Mouse (Mus musculus) midbrain, embryonic 13.5 days (tissue): ENCODE data around the gene Mab21l3. TPM values are rescaled to one million over a fixed set of nuclear protein-coding genes. Genes with fewer than 3 reads are reported as not detected.
A peak's percentile ranks its signal among the peaks of the same experiment; 100 is the strongest.

Experiments
- ATAC-seq: fragments of 200-750 bp; cut with Nextera tagmentation; 2 replicates; pipeline ENCODE4 v1.8.0; 2017; ENCODE audit warnings: mild to moderate bottlenecking, moderate TSS enrichment, moderate library complexity
- H3K27ac ChIP-seq: fragments of 300-500 bp; sonication (generic); 2 replicates; pipeline ENCODE4 v1.5.1; 2015; ENCODE audit warnings: inconsistent platforms, mild to moderate bottlenecking, moderate library complexity
- H3K27me3 ChIP-seq: fragments of 300-500 bp; sonication (generic); 2 replicates; pipeline ENCODE4 v1.6.1; 2015; ENCODE audit warnings: mild to moderate bottlenecking, inconsistent platforms
- H3K36me3 ChIP-seq: fragments of 300-500 bp; sonication (generic); 2 replicates; pipeline ENCODE4 v1.6.1; 2015; ENCODE audit warnings: mild to moderate bottlenecking, inconsistent platforms
- H3K4me1 ChIP-seq: fragments of 300-500 bp; sonication (generic); replicated peaks from 2 replicates; pipeline ENCODE4 v1.6.1; 2015; ENCODE audit warnings: inconsistent platforms
- H3K4me2 ChIP-seq: fragments of 300-500 bp; sonication (generic); replicated peaks from 2 replicates; pipeline ENCODE4 v1.6.1; 2015; ENCODE audit warnings: moderate library complexity, mild to moderate bottlenecking, inconsistent platforms
- H3K4me3 ChIP-seq: fragments of 300-500 bp; sonication (generic); replicated peaks from 2 replicates; pipeline ENCODE4 v1.5.1; 2015; ENCODE audit warnings: mild to moderate bottlenecking, inconsistent platforms
- H3K9ac ChIP-seq: fragments of 300-500 bp; sonication (generic); replicated peaks from 2 replicates; pipeline ENCODE4 v1.6.1; 2015; ENCODE audit warnings: mild to moderate bottlenecking, inconsistent platforms
- H3K9me3 ChIP-seq: fragments of 300-500 bp; sonication (generic); 2 replicates; pipeline ENCODE4 v1.6.1; 2016; ENCODE audit warnings: mild to moderate bottlenecking, inconsistent platforms
- WGBS: fragments of 180-500 bp; shearing (Covaris S2); methylation state at CpG from one replicate; pipeline ENCODE4 v1.1.7; 2015; 5-methylcytosine and 5-hydroxymethylcytosine counted together
- polyA plus RNA-seq: library from polyadenylated mRNA; unstranded; fragments of >200 nt; fragmentation: Nextera tagmentation; extraction: Ambion mirVana; gene quantifications from 2 replicates; pipeline ENCODE4 v1.2.1, GENCODE M21; 2015

Gene Mab21l3
- polyA plus RNA-seq, 1 experiment from 2014 or later, result 0.35 TPM

DNA sequence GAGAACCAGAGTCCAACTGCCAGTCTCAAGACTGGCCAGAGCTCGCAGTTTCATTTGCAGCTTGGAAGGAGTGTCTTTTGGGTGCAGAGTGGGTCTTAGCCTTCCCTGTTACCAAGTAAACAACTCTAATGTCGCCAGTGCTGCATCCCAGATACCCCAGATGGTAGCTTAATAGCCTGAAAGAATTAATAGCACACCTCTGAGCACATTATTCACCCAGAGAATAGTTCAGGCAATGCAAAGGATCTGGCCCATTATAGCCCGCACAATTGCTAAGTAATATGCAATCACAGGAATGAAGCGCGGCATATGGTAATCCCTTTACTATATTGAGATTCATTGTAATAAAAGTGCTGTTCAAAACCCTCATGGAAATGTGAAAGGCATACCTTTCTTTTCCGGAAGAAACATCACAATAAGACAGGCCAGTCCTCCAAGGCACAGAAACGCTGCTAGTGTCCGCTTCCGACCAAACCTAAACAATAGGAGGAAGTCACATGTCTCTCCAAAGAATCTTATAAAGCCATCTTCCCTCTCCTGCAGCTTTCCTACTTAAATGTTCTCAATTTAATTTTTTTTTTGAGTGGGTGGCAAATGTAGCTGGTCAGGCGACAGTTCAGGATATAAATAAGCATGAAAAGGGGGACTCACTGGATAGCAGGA is 26.6 kb upstream of the Mab21l3 start:
- ATAC-seq, result peak; percentile 40; the same call in 1 of the 2 replicates
- Histone ChIP-seq H3K4me3 (no peak overlapping the region), H3K27me3 (no peaks in the 10 kb centered on the region), H3K27ac (0 out of 2 replicates have a peak overlapping the region, but pooled peaks have one; percentile 20), H3K9me3 (no peaks in the 10 kb centered on the region), H3K9ac (no peak overlapping the region), H3K4me2 (no peak overlapping the region), H3K4me1 (peaks cover 14% of the 10 kb centered on the region), H3K36me3 (peaks cover 39% of the 10 kb centered on the region)
- WGBS, result 42% methylated on average over 10 of the region's 10 CpGs

DNA sequence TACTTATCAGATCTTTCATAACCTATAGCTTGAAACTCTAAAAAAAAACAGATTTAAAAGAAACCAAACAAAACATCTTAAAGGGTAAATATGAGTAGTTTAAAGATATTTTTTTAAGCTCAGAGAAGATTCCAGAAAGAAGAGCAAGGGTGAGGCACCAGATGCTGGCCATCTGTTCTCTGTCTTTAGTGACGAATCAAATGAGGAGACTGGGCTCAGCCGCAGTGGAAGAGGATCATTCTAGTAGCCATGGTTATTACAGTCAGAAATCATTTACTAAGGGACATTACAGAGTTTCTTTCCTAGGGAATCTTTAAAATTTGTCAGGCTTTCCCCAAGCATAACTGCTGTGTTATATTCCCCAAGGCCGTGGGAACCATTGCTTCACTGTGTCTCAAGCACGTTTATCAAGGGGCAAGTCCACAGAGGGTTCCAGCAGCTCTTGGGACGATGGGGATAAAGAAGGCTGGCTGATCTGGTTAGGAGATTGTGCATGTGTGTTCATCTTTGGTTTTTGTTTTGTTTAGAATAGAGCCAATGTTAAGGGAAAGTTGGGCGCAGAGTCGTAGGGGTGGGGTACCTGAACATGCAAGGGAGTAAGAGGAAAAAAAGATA is 24.4 kb upstream of the Mab21l3 start:
- no peak overlapping the region for H3K9ac ChIP-seq
- no peak overlapping the region for H3K27ac ChIP-seq
- peaks cover 28% of the 10 kb centered on the region; the same call in 1 of the 2 replicates for H3K36me3 ChIP-seq
- WGBS, result 81% methylated on average over 7 of the region's 7 CpGs
- no peak overlapping the region for H3K4me3 ChIP-seq
- no peaks in the 10 kb centered on the region for H3K27me3 ChIP-seq
- no peak overlapping the region for H3K4me2 ChIP-seq
- no peaks in the 10 kb centered on the region for H3K9me3 ChIP-seq
- H3K4me1 ChIP-seq, result peaks cover 14% of the 10 kb centered on the region
- no peak for ATAC-seq

DNA sequence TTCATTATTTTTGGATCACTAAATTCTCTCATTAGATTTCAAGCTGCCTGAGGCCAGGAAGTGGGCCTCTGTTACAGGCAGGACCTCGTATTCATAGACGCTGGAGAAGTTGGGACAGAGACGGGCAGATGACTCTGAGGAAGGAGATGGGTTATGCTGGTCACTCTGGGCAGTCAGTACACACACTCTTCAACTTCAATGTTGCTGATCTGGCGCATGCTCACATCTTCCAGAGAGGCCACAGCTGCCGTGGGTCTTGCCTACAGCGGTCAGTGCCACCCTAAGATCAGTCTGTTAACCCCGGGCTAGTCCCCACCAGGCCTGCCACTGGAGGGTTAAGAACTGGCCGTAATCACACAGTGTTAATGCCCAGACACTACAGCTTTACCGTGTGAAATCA is 23.2 kb upstream of the Mab21l3 start:
- Histone ChIP-seq H3K9ac (no peak overlapping the region), H3K4me1 (peaks cover 14% of the 10 kb centered on the region), H3K4me2 (no peak overlapping the region), H3K27ac (no peak overlapping the region), H3K36me3 (peaks cover 21% of the 10 kb centered on the region; the same call in 1 of the 2 replicates), H3K4me3 (no peak overlapping the region), H3K9me3 (no peaks in the 10 kb centered on the region), H3K27me3 (no peaks in the 10 kb centered on the region)
- ATAC-seq, result no peak
- 90% methylated on average over 9 of the region's 9 CpGs for WGBS

DNA sequence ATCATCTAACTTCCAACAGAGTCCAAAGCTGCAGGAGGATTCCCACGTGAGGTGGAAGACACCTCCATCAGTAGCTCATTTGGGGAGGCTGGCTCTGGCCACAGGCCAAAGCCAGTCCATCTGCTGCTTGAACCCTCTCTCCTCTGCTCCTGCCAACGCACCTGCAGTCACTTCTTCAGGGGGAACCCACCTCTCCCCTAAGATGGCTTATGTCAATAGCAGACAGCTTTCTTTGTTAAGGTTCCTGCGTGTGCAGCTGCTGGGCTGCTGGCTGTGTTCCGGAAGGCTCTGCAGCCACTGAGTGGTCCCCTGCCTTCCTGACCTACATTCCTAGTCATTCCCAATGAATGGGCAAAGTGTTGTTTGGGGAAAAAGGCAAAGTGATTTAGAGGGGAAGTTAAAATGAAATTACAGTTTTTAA is 18.3 kb upstream of the Mab21l3 start:
- Histone ChIP-seq H3K4me3 (no peak overlapping the region), H3K27ac (no peak overlapping the region), H3K9me3 (no peaks in the 10 kb centered on the region), H3K4me1 (no peaks in the 10 kb centered on the region), H3K9ac (no peak overlapping the region), H3K4me2 (no peak overlapping the region), H3K27me3 (no peaks in the 10 kb centered on the region), H3K36me3 (peaks cover 35% of the 10 kb centered on the region)
- no peak for ATAC-seq
- WGBS, result 70% methylated on average over 4 of the region's 4 CpGs

DNA sequence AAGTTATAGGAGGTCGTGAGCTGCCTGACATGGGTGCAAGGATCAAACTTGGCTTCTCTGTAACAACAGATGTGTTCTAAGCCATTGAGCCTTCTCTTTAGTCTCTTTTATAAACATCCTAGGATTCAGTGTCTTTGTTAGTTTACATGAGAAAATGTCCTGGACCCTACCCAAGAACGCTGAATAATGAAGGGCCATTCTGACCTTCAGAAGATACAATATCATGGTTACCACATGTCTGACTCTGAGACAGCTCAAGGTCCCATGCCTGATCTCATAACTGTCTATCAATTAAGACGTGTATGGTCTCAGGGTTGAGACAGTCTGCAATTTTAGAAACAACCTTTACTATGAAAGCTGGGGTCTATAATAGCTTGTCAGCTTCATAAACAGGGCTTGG is 13.1 kb upstream of the Mab21l3 start:
- no peaks in the 10 kb centered on the region for H3K9me3 ChIP-seq
- no peak for ATAC-seq
- H3K9ac ChIP-seq, result no peak overlapping the region
- no peak overlapping the region for H3K4me2 ChIP-seq
- H3K27me3 ChIP-seq, result no peaks in the 10 kb centered on the region
- H3K4me1 ChIP-seq, result no peaks in the 10 kb centered on the region
- WGBS, result 81% methylated on average over 3 of the region's 3 CpGs
- no peak overlapping the region for H3K27ac ChIP-seq
- peaks cover 58% of the 10 kb centered on the region for H3K36me3 ChIP-seq
- H3K4me3 ChIP-seq, result no peak overlapping the region

DNA sequence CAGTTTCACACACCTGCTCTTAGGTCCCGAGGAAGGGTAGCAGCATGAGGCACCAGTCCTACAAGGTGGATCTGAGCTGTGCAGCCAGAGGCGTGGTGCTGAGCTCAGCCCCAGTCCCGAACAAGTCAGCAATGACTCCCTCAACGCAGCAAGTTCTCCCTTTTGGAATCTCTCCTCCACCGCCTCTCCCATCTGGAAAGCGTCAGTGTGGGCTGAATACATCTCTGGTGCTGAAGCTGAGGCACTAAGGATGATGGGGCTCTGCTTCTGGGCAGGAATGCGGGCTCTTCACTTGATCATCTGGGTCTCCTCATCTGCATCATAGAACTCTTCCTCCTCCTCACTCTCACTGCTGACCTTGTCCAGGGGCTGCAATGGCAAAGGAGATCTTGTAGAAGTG is 11.4 kb upstream of the Mab21l3 start:
- ATAC-seq, result no peak

DNA sequence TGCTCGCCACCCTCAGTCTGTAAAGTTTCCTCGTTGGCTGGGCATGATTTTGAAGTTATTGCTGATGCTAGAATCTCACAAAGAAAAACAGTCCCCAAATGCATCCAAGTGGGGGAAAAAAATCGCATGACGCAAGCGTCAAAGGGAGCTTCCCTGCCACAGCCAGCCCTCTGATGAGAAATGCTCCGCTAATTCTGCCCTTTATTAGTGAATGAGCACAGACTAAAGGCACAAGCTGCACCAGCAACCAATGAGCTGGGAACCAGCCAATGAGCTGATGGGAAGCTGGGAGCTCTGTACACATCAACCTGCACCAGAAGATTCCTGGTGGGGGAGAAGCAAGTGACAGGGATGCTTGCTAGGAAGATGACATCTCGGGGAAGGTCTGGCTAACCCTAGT is 11.0 kb upstream of the Mab21l3 start:
- H3K4me1 ChIP-seq, result no peaks in the 10 kb centered on the region
- H3K36me3 ChIP-seq, result peaks cover 58% of the 10 kb centered on the region
- no peak overlapping the region for H3K27ac ChIP-seq
- H3K9ac ChIP-seq, result no peak overlapping the region
- WGBS, result 57% methylated on average over 7 of the region's 7 CpGs
- H3K4me3 ChIP-seq, result no peak overlapping the region
- ATAC-seq, result no peak
- H3K27me3 ChIP-seq, result no peaks in the 10 kb centered on the region
- no peaks in the 10 kb centered on the region for H3K9me3 ChIP-seq
- no peak overlapping the region for H3K4me2 ChIP-seq

More for the DNA sequence above, 11.4 kb upstream of the Mab21l3 start:
- Histone ChIP-seq H3K4me1 (no peaks in the 10 kb centered on the region), H3K4me2 (no peak overlapping the region), H3K27ac (no peak overlapping the region), H3K9ac (no peak overlapping the region), H3K9me3 (no peaks in the 10 kb centered on the region), H3K27me3 (no peaks in the 10 kb centered on the region), H3K4me3 (no peak overlapping the region), H3K36me3 (peaks cover 58% of the 10 kb centered on the region)
- 78% methylated on average over 7 of the region's 7 CpGs for WGBS

DNA sequence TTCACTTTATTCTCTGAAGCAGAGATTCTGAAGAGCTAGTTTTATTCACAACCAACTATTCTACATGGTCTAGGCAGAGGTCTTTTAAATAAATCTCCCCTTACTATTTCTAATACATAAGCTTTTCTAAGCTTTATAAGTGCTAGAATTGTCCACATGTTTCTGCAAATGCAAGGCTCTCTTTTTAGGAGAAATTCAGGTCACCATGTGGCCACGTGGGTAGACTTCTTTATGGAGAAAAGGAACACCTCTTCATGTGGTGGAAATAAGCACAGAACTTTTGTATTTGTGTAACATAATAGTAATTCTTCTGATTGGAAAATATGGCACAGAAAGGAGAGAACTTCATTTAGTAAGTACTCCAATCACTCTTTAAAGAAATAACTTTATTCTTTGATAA is 5.3 kb upstream of the Mab21l3 start:
- H3K4me2 ChIP-seq, result no peak overlapping the region
- H3K27ac ChIP-seq, result no peak overlapping the region
- H3K36me3 ChIP-seq, result peaks cover 9% of the 10 kb centered on the region; the same call in 1 of the 2 replicates
- H3K4me3 ChIP-seq, result no peak overlapping the region
- ATAC-seq, result no peak
- no peaks in the 10 kb centered on the region for H3K27me3 ChIP-seq
- no peaks in the 10 kb centered on the region for H3K4me1 ChIP-seq
- no peak overlapping the region for H3K9ac ChIP-seq
- WGBS, result 77% methylated on average over 1 of the region's 1 CpGs
- no peaks in the 10 kb centered on the region for H3K9me3 ChIP-seq

DNA sequence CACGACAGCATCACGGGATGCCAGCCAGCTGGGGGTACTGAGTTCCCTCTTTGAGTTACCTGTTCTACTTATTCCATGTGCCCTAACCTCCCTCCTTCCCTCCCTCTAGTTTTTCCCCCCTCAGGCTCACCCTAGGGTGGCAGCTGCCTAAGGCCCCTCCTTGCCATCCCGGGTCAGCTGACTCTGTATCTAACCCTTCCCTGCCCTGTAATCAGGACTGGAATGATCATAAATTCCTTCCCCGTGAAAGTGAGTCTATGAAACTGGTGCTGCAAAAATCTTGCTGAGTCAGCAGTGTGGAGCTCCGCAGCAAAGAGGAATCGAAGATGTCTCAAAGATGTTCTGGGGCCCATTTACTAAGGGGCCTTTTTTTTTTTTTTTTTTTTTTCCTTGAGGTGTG is 2.6 kb upstream of the Mab21l3 start:
- Histone ChIP-seq H3K4me2 (no peak overlapping the region), H3K9ac (no peak overlapping the region), H3K4me3 (no peak overlapping the region), H3K9me3 (no peaks in the 10 kb centered on the region), H3K27me3 (no peaks in the 10 kb centered on the region), H3K4me1 (no peaks in the 10 kb centered on the region), H3K27ac (no peak overlapping the region), H3K36me3 (no peaks in the 10 kb centered on the region)
- 85% methylated on average over 6 of the region's 6 CpGs for WGBS
- ATAC-seq, result no peak

DNA sequence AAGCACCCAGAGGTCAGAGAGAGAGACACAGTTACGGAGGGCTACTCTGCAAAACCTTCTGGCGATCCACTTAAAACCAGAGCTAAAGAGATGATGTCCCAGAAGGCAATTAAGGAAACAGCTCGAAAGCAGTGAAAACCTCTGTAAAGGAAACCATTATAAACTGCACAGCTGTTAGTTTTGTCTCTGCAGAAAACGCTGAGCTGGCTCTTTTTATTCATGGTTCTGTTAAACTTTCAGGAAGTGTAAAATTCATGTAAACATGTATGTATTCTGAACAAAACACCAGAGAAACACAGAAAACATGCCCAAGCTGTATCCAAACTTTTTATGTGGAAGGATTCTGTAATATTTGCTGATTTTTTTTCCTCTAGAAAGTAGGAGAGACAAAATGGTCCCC is 2.7 kb downstream of the Mab21l3 start:
- Histone ChIP-seq H3K9me3 (no peaks in the 10 kb centered on the region), H3K36me3 (no peaks in the 10 kb centered on the region), H3K27me3 (no peaks in the 10 kb centered on the region), H3K4me3 (no peak overlapping the region), H3K9ac (no peak overlapping the region), H3K27ac (no peak overlapping the region), H3K4me1 (no peaks in the 10 kb centered on the region), H3K4me2 (no peak overlapping the region)
- ATAC-seq, result no peak
- 84% methylated on average over 4 of the region's 4 CpGs for WGBS

DNA sequence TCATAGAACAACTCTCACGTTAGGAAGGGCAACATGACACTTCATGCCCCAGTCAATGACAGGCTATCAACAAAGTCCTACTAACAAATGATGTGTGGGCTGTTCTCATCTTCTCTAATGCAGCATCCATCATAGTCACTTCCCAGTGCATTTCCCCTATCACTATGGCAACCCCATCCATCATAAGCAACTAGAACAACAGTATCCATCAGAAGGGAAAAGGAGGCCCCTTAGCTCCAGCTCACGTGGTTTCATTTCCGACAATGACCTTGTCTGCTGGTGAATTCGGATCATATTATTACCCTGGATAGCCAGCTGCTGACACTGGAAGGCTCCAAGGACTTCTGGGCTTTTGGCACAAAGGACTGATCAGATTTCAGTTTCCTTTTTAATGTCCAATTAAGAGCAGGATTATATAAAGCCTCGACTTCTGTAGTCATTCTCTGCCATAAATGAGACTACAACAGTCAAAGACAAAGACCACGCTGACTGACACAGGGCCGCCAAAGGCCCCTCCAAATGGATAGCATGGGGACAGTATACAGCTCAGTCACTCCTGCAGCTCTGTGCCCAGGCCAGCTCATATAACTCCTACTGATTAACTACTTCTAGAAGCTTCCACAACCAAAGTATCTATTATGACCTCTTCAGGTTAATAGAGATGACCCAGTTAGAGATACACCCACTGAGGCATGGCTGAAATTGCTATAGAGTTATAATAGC is 6.2 kb downstream of the Mab21l3 start:
- ATAC-seq, result 0 out of 2 replicates have a peak, but pooled peaks have one; percentile 20
- H3K27me3 ChIP-seq, result no peaks in the 10 kb centered on the region
- WGBS, result 74% methylated on average over 7 of the region's 7 CpGs

DNA sequence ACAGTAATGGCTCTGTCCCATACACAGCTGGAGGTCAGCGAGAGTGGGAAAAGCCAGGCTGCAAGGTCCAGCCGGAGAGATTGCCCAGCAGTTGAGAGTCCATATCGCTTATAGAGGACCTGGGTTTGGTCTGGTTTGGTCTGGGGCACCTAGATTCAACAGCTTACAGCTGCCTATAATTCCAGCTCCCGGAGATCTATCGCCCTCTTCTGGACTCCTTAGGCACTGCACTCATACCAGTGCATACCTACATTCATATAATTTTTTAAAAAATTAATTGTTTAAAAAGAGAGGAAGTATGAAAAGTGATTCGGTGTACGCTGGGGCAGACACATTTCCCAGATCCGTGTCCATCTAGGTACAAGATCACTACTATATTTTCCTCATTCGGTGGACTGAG is 9.4 kb downstream of the Mab21l3 start:
- no peak for ATAC-seq
- no peak overlapping the region for H3K9ac ChIP-seq
- no peak overlapping the region for H3K4me3 ChIP-seq
- H3K27ac ChIP-seq, result no peak overlapping the region
- H3K4me2 ChIP-seq, result no peak overlapping the region
- H3K36me3 ChIP-seq, result no peaks in the 10 kb centered on the region
- WGBS, result 90% methylated on average over 9 of the region's 9 CpGs
- no peaks in the 10 kb centered on the region for H3K27me3 ChIP-seq
- H3K4me1 ChIP-seq, result peaks cover 15% of the 10 kb centered on the region
- no peaks in the 10 kb centered on the region for H3K9me3 ChIP-seq

More for the DNA sequence above, 6.2 kb downstream of the Mab21l3 start:
- Histone ChIP-seq H3K4me2 (no peak overlapping the region), H3K9me3 (no peaks in the 10 kb centered on the region), H3K4me3 (no peak overlapping the region), H3K27ac (no peak overlapping the region), H3K9ac (no peak overlapping the region), H3K4me1 (no peaks in the 10 kb centered on the region), H3K36me3 (no peaks in the 10 kb centered on the region)
